In genomic region chr9:69300296-69300695, GRCm38 (mm10) we compare ENCODE assay signal across 22 mouse cellular contexts.
DNase-seq lines count a peak whose midpoint lies in the region; ATAC-seq and TF ChIP-seq lines count a peak whose summit lies in the region.
"Had no signal": no experiment of that assay in that cellular context is flagged by ENCODE, and none has a peak within 500 bp of the region (broad histone marks: within the 10 kb centered on the region; RNA-seq: fewer than 3 reads in every experiment).

No protein-coding gene starts in this region.

- H3K4me1 ChIP-seq in liver, postnatal 0 days (ENCODE audit: insufficient read depth), result peaks cover 17% of the 10 kb centered on the region
- H3K4me1 ChIP-seq in liver, embryonic 12.5 days, result 0 out of 2 replicates have a peak, but pooled peaks cover 10% of the 10 kb centered on the region

- H3K36me3 ChIP-seq in liver, postnatal 0 days (replicated peaks; ENCODE audit: insufficient read depth, low read length), result no peaks in the 10 kb centered on the region
- no peaks in the 10 kb centered on the region for H3K36me3 ChIP-seq in liver, embryonic 12.5 days
- H3K36me3 ChIP-seq: embryonic facial prominence, embryonic 15.5 days; forebrain, embryonic 10.5 days; heart, embryonic 10.5 days; hindbrain, embryonic 12.5 days had no signal

- ATAC-seq in liver, postnatal 0 days, result peak; percentile 46; the same call in 1 of the 2 replicates
- no peak for ATAC-seq in liver, embryonic 12.5 days
- ATAC-seq in granulocyte monocyte progenitor cell, adult 5-6 weeks (replicated peaks; ENCODE audit: poor library complexity, severe bottlenecking), result peak; percentile 31
- ATAC-seq: forebrain, embryonic 14.5 days; intestine, postnatal 0 days had no signal

- 71% methylated on average over 8 of the region's 8 CpGs for WGBS in liver, postnatal 0 days (ENCODE audit: insufficient replicate concordance)
- 72% methylated on average over 8 of the region's 8 CpGs for WGBS in liver, embryonic 12.5 days (ENCODE audit: insufficient replicate concordance)

- intact Hi-C loops in gastrocnemius, adult 2 months (cut with DNase I), result no loop called here

- no peaks in the 10 kb centered on the region for H3K27me3 ChIP-seq in liver, postnatal 0 days (ENCODE audit: insufficient read depth, low read length)
- H3K27me3 ChIP-seq in liver, embryonic 12.5 days (replicated peaks), result peaks cover 5% of the 10 kb centered on the region; the same call in 1 of the 2 replicates
- H3K27me3 ChIP-seq: embryonic facial prominence, embryonic 15.5 days had no signal

- TF ChIP-seq CTCF in gastrocnemius, adult 2 months (IDR thresholded peaks at IDR 0.05), result no peak
- no peak for TF ChIP-seq CTCF in liver, postnatal 0 days (IDR thresholded peaks at IDR 0.05; ENCODE audit: low read depth)

- no peak for TF ChIP-seq EP300 in liver, postnatal 0 days (IDR thresholded peaks at IDR 0.05; ENCODE audit: low read depth)

- DNase-seq in gastrocnemius, adult 2 months, result no peak
- DNase-seq in gastrocnemius, postnatal 10 days, result no peak
- DNase-seq in liver, postnatal 0 days, result no peak
- no peak for DNase-seq in right cerebral cortex, adult 2 months (ENCODE audit: low spot score in 2 of 2)
- no peak for DNase-seq in kidney, postnatal 25 days
- no peak for DNase-seq in lung, postnatal 25 days (ENCODE audit: low spot score)
- DNase-seq: B cell, adult 2 months; cerebellum, adult 2 months; cerebellum, postnatal 14 days; embryo, embryonic 11 days; gastrocnemius, postnatal 14 days; heart, postnatal 10 days; heart, postnatal 4 days had no signal

- H3K9me3 ChIP-seq in liver, postnatal 0 days (ENCODE audit: low read length), result no peaks in the 10 kb centered on the region
- no peaks in the 10 kb centered on the region for H3K9me3 ChIP-seq in liver, embryonic 12.5 days (replicated peaks)
- H3K9me3 ChIP-seq: embryonic facial prominence, embryonic 15.5 days; forebrain, embryonic 10.5 days; heart, embryonic 10.5 days; hindbrain, embryonic 12.5 days had no signal

- H3K4me3 ChIP-seq in gastrocnemius, adult 2 months, result no peak overlapping the region
- no peak overlapping the region for H3K4me3 ChIP-seq in liver, postnatal 0 days (ENCODE audit: low read depth, low read length)
- no peak overlapping the region for H3K4me3 ChIP-seq in liver, embryonic 12.5 days
- H3K4me3 ChIP-seq: embryonic facial prominence, embryonic 15.5 days; erythroblast, embryonic 14.5 days; forebrain, embryonic 10.5 days; heart, embryonic 10.5 days; hindbrain, embryonic 12.5 days had no signal

- H3K9ac ChIP-seq in liver, postnatal 0 days (replicated peaks), result no peak overlapping the region
- no peak overlapping the region for H3K9ac ChIP-seq in liver, embryonic 12.5 days
- H3K9ac ChIP-seq: embryonic facial prominence, embryonic 15.5 days; hindbrain, embryonic 12.5 days had no signal

- H3K27ac ChIP-seq in gastrocnemius, adult 2 months, result peak overlapping the region; percentile 76
- peak overlapping the region; percentile 60; the same call in 1 of the 2 replicates for H3K27ac ChIP-seq in liver, postnatal 0 days (ENCODE audit: low read depth)
- H3K27ac ChIP-seq in liver, embryonic 12.5 days, result no peak overlapping the region
- H3K27ac ChIP-seq: heart, embryonic 10.5 days; hindbrain, embryonic 12.5 days had no signal

- H3K4me2 ChIP-seq in liver, postnatal 0 days (ENCODE audit: low read depth, low read length), result no peak overlapping the region
- no peak overlapping the region for H3K4me2 ChIP-seq in liver, embryonic 12.5 days
- H3K4me2 ChIP-seq: hindbrain, embryonic 12.5 days had no signal
